Mouse (Mus musculus): Measurements from ENCODE around the gene Olfr1026.

Gene Olfr1026

DNA sequence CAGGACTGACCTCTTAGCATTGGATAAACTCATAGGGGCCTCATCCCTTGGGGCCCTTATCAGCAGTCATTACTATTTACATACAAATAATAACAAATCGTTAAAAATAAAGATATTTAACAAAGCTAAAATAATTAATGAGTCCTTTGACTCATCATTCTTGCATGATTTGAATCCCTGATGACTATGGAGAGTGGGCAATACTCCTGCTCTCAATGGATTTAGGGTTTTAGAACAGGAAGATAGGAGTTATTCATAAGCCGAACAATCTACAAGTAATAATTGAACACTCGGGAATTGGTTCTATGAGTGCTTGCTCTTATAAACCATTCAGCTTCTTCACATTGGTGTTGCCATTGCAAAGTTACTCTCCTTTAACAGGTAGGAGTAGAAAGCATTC, at the start of gene Olfr1026:
TSS of gene Olfr1026 (plus strand) at position 301 of the 400 bp plus-strand sequence.
- POLR2A ChIA-PET, result no interaction called here
- CTCF ChIA-PET, result no interaction called here

DNA sequence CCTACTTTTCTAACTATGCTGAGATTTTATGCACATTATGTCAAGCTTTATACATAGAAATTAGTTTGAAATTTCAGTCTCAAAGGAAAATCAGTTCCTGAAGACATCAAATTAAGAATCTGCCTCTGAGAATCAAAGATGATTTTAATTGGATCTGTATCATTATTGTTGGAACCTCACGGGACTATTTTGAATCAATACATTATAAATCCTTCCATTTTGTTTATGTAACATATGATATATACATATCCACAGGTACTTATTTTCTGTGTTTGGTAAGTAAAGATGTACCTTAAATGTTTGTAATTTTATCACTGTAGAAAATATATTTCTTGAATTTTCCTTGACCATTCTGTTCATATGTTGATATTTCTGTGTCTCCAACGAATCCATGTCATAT, 36.0 kb upstream of the Olfr1026 start, which contains the start of gene Olfr1023:
TSS of gene Olfr1023 (plus strand) at position 301 of the 400 bp plus-strand sequence.
- POLR2A ChIA-PET, result no interaction called here
- CTCF ChIA-PET, result no interaction called here

DNA sequence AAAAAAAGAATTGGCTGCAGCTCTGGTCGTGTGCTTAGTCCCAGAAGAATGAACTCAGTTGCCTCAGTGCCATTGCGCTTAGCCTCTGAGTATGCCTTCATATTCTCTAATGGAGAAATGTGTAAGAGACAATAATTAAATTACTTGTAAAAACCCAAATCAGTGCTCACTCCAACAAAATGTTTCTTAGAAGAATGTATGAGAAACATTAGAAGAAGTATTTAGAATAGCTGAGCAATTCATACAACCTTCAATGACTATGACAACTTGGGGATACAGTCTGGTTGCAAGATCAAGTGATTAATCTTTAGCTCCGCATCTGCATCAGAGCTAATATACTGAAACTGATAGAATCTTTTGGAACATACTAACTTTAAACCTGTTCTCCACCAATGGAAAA, 16.4 kb upstream of the Olfr1026 start, which contains the start of gene Olfr1024:
TSS of gene Olfr1024 (minus strand) at position 101 of the 400 bp plus-strand sequence.
- POLR2A ChIA-PET, result no interaction called here

DNA sequence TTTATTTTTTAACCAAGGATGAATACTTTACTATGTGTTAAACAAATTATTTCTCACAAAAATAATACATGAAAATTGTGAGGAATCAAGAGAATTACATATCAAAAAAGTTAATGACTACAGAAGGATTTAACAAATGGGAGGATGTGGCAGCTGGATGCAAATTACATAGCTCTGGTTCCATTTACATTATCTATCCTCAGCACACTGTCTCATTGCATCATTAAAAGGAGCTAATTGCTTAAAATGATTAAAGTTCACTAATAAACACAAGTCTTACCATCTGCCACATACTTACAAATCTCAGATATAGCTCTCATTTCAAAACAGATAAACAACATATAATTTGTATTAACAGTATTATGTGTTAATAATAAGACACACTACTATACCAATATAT, 8.2 kb upstream of the Olfr1026 start:
- POLR2A ChIA-PET, result interaction anchor here in 1 of 4 experiments (1.3 kb wide), 1 partner anchor 144 kb away, joined by 3 read pairs; no protein-coding TSS in a partner anchor
- CTCF ChIA-PET, result no interaction called here

More for the DNA sequence above, 16.4 kb upstream of the Olfr1026 start, which contains the start of gene Olfr1024:
- CTCF ChIA-PET, result no interaction called here

DNA sequence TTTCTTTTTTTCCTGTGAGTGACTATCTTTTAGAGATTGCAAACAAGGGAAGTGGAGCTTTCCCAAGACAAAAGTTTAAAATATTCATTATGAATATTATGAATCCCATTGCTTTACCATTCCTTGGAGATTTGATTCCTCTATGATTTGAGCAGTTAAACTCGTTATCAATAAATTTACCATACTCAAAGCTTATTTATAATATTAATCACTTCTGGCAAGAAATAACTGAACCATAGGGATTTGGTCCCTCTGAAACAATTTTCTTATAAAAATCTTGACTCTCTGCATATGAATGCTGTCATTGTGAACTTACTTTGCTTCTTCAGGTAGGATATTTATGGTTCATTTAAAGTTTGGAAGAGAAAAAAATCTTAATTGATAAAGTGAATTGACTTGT, 6.5 kb upstream of the Olfr1026 start, which contains the start of gene Olfr1025-ps1:
TSS of gene Olfr1025-ps1 (plus strand) at position 301 of the 400 bp plus-strand sequence.
- POLR2A ChIA-PET, result no interaction called here
- CTCF ChIA-PET, result no interaction called here

DNA sequence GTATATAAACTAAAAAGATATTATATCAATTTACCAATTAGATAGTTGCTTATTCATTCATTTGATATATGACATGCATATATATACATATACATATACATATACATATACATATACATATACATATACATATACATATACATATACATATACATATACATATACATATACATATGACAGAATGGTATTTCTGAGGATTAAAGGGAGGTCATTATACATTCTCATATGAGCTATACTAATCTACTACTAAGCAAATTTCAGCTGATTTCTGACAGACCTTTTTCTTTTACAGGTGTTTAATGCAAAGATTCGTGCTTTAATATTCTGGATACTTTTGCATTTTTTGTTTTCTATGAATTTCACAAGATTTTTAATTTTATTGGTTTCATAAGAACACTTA, 28.8 kb downstream of the Olfr1026 start, which contains the start of gene Olfr1028:
TSS of gene Olfr1028 (plus strand) at position 301 of the 400 bp plus-strand sequence.
- POLR2A ChIA-PET, result no interaction called here
- CTCF ChIA-PET, result no interaction called here

DNA sequence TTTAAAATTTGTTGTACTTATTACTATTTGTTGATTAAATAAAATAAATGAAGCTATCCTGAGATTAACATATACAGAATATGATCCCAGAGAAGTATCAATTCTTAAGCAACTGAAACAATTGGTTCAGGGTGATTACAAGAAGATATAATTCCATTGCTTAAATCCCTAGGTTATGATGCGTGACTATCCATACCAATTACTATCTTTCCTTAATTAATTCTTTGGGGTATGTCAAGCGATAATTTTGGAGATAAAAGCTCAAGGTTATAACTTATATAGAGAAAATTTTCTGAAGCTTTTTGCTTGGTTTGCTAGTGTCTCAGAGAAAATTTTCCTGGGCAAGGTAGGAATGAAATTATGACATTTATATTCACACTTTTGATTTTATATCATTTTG, 52.2 kb downstream of the Olfr1026 start, which contains the start of gene Olfr1029:
TSS of gene Olfr1029 (plus strand) at position 301 of the 400 bp plus-strand sequence.
- CTCF ChIA-PET, result no interaction called here

More for the DNA sequence above, 52.2 kb downstream of the Olfr1026 start, which contains the start of gene Olfr1029:
- POLR2A ChIA-PET, result no interaction called here
